In genomic region chr11:24076127-24076650, GRCm38 (mm10) we compare ENCODE assay signal across 8 mouse cellular contexts. TPM values are rescaled to one million over a fixed set of nuclear protein-coding genes. Genes with fewer than 3 reads are reported as not detected.
DNase-seq lines count a peak whose midpoint lies in the region; TF ChIP-seq lines count a peak whose summit lies in the region.

No protein-coding gene starts in this region.

- H3K27me3 ChIP-seq in MEL (ENCODE audit: control insufficient read depth in 1 of 2, insufficient read depth in 2 of 2, low read length in 2 of 2) = no peaks in the 10 kb centered on the region
- peaks cover 55% of the 10 kb centered on the region for H3K27me3 ChIP-seq in midbrain, embryonic 10.5 days (ENCODE audit: low read depth, poor library complexity, severe bottlenecking)

- TF ChIP-seq CTCF in MEL (IDR thresholded peaks at IDR 0.05 in 2 of 3, conservative IDR thresholded peaks at IDR 0.05 in 1 of 3; ENCODE audit: control insufficient read depth in 1 of 3, insufficient read depth in 1 of 3, low read depth in 2 of 3, low read length in 3 of 3, poor library complexity in 1 of 3, severe bottlenecking in 1 of 3) = peak in 2 of 3 experiments; percentile 6 to 41; a peak in 2 of 6 replicates

- peak overlapping the region; percentile 77 to 82 for H3K4me3 ChIP-seq in MEL (ENCODE audit: control insufficient read depth in 1 of 2, insufficient read depth in 1 of 2, low read depth in 2 of 2, low read length in 2 of 2)
- H3K4me3 ChIP-seq in midbrain, embryonic 10.5 days = peak overlapping the region; percentile 76

- peak; percentile 27 for TF ChIP-seq RAD21 in MEL (IDR thresholded peaks at IDR 0.05; ENCODE audit: low read depth, low read length)

- H3K9ac ChIP-seq in MEL (ENCODE audit: control insufficient read depth, low read depth, low read length, poor library complexity, severe bottlenecking) = peak overlapping the region; percentile 94

- under 1% methylated on average over 32 of the region's 32 CpGs for WGBS in midbrain, embryonic 10.5 days

- no peaks in the 10 kb centered on the region for H3K9me3 ChIP-seq in MEL (replicated peaks; ENCODE audit: insufficient read depth, low read length)
- no peaks in the 10 kb centered on the region for H3K9me3 ChIP-seq in midbrain, embryonic 10.5 days (replicated peaks)

- H3K27ac ChIP-seq in MEL (ENCODE audit: control insufficient read depth, low read depth, low read length) = peak overlapping the region; percentile 93
- peak overlapping the region; percentile 94 for H3K27ac ChIP-seq in midbrain, embryonic 10.5 days (replicated peaks)

- peaks cover 54% of the 10 kb centered on the region for H3K79me2 ChIP-seq in MEL (ENCODE audit: control insufficient read depth, insufficient read depth, low read length, poor library complexity)

- TF ChIP-seq EP300 in MEL (IDR thresholded peaks at IDR 0.05; ENCODE audit: low read depth in 1 of 2, low read length in 2 of 2) = no peak

- 0 out of 4 replicates have a peak, but pooled peaks of 1 of the 2 experiments have one; percentile 38 for TF ChIP-seq POLR2A in MEL (IDR thresholded peaks at IDR 0.05; ENCODE audit: control insufficient read depth in 1 of 2, insufficient read depth in 1 of 2, low read depth in 1 of 2, low read length in 2 of 2, poor library complexity in 1 of 2)

- peaks cover 0 to 8% of the 10 kb centered on the region in 2 experiments; a peak in 2 of 4 replicates for H3K36me3 ChIP-seq in MEL (ENCODE audit: control insufficient read depth in 1 of 2, insufficient read depth in 2 of 2, low read length in 2 of 2)
- H3K36me3 ChIP-seq in midbrain, embryonic 10.5 days = no peaks in the 10 kb centered on the region

- DNase-seq in MEL (ENCODE audit: low read depth, low spot score) = peak; percentile 93
- DNase-seq in brain, embryonic 18.5 days (ENCODE audit: low read depth, low spot score) = peak; percentile 79
- DNase-seq in frontal cortex, postnatal 10 days (ENCODE audit: low spot score in 2 of 2) = peak; percentile 76 to 80
- peak; percentile 60 for DNase-seq in induced T-regulatory cell, adult 2 months (ENCODE audit: low read depth)
- peak; percentile 74 for DNase-seq in left cerebral cortex, postnatal 4 days
- DNase-seq in midbrain, embryonic 10.5 days (ENCODE audit: low spot score) = peak; percentile 82
- DNase-seq in right cerebral cortex, postnatal 36 days (ENCODE audit: low spot score in 2 of 2) = peak; percentile 81 to 82
- no peak for DNase-seq in MN1 (ENCODE audit: low spot score)

- intact Hi-C loops in left cerebral cortex, postnatal 4 days (cut with DNase I) = loop anchor here (5.0 to 10.0 kb wide), 3 partner anchors 1229 to 1781 kb away; no protein-coding TSS in a partner anchor

- no peaks in the 10 kb centered on the region for H3K4me1 ChIP-seq in MEL (ENCODE audit: control insufficient read depth in 1 of 2, insufficient read depth in 2 of 2, low read length in 2 of 2)
- peaks cover 60% of the 10 kb centered on the region for H3K4me1 ChIP-seq in midbrain, embryonic 10.5 days

TF ChIP-seq in MEL, 35 proteins besides CTCF, POLR2A, EP300 and RAD21:
- no peak for TF ChIP-seq POLR2AphosphoS5 (IDR thresholded peaks at IDR 0.05; ENCODE audit: borderline replicate concordance, low read depth, low read length)
- TF ChIP-seq UBTF (IDR thresholded peaks at IDR 0.05; ENCODE audit: borderline replicate concordance, insufficient read depth, low read depth, low read length) = 0 out of 2 replicates have a peak, but pooled peaks have one; percentile 56
- peak; percentile 76; the same call in 1 of the 2 replicates for TF ChIP-seq ETS1 (IDR thresholded peaks at IDR 0.05; ENCODE audit: low read depth, low read length)
- peak; percentile 44; the same call in 1 of the 2 replicates for TF ChIP-seq TBP (IDR thresholded peaks at IDR 0.05; ENCODE audit: low read depth, low read length)
- peak; percentile 80; the same call in 1 of the 2 replicates for TF ChIP-seq MXI1 (IDR thresholded peaks at IDR 0.05; ENCODE audit: low read depth, low read length)
- TF ChIP-seq NELFE (IDR thresholded peaks at IDR 0.05; ENCODE audit: low read depth, low read length) = no peak
- TF ChIP-seq MYC (IDR thresholded peaks at IDR 0.05; ENCODE audit: low read depth, low read length) = no peak; the same call in none of the 2 replicates
- TF ChIP-seq BHLHE40 (IDR thresholded peaks at IDR 0.05; ENCODE audit: borderline replicate concordance, low read depth, low read length) = peak; percentile 80; the same call in 1 of the 2 replicates
- TF ChIP-seq ZKSCAN1 (IDR thresholded peaks at IDR 0.05; ENCODE audit: low read depth, low read length) = no peak
- TF ChIP-seq NRF1 (IDR thresholded peaks at IDR 0.05; ENCODE audit: insufficient read depth, low read depth, low read length, poor library complexity, severe bottlenecking) = peak; percentile 62
- TF ChIP-seq SIN3A (IDR thresholded peaks at IDR 0.05; ENCODE audit: low read length) = peak; percentile 90
- peak; percentile 77 for TF ChIP-seq MAX (IDR thresholded peaks at IDR 0.05; ENCODE audit: low read length)
- TF ChIP-seq GABPA (IDR thresholded peaks at IDR 0.05; ENCODE audit: low read depth, low read length) = no peak
- 0 out of 2 replicates have a peak, but pooled peaks have one; percentile 4 for TF ChIP-seq HCFC1 (IDR thresholded peaks at IDR 0.05; ENCODE audit: low read depth, low read length)
- TF ChIP-seq E2F4 (IDR thresholded peaks at IDR 0.05; ENCODE audit: borderline replicate concordance, low read depth, low read length) = peak; percentile 58; the same call in 1 of the 2 replicates

RNA-seq across cellular contexts. Expression of gene A830031A19Rik, which starts 1.3 kb away (rescaled TPM):
- not detected in 2 replicates for total RNA-seq in MEL (2012; rRNA removed)
- polyA plus RNA-seq in MEL (2012; ENCODE audit: insufficient read depth in 1 of 2, insufficient read length in 2 of 2, low read depth in 1 of 2, low replicate concordance in 2 of 2, missing spikeins in 1 of 2) = not detected
- total RNA-seq in left cerebral cortex, postnatal 4 days (2021) = under 1 TPM; 0.66 to 0.90 TPM
- polyA plus RNA-seq in midbrain, embryonic 10.5 days (2016; fragmentation: Nextera tagmentation; extraction: Ambion mirVana) = not detected in 2 replicates

RNA-seq across cellular contexts. Expression of gene Bcl11a, which starts 1.7 kb away (rescaled TPM):
- total RNA-seq in MEL (2012; rRNA removed) = 37.0 and 43.8 TPM in 2 replicates
- polyA plus RNA-seq in MEL (2012; ENCODE audit: insufficient read depth in 1 of 2, insufficient read length in 2 of 2, low read depth in 1 of 2, low replicate concordance in 2 of 2, missing spikeins in 1 of 2) = 100 to 1,000 TPM in 1 of 2 experiments, 10 to 100 TPM in 1; 83.8 to 112 TPM
- total RNA-seq in left cerebral cortex, postnatal 4 days (2021) = 100 to 1,000 TPM; 209 to 220 TPM
- polyA plus RNA-seq in midbrain, embryonic 10.5 days (2016; fragmentation: Nextera tagmentation; extraction: Ambion mirVana) = 15.8 and 33.2 TPM in 2 replicates
